Mouse (Mus musculus): ENCODE data around the gene Myo18b. TPM values are rescaled to one million over a fixed set of nuclear protein-coding genes. Genes with fewer than 3 reads are reported as not detected.

Gene Myo18b
- polyA plus RNA-seq, 1 experiment from 2014 or later: 22.2 TPM

DNA sequence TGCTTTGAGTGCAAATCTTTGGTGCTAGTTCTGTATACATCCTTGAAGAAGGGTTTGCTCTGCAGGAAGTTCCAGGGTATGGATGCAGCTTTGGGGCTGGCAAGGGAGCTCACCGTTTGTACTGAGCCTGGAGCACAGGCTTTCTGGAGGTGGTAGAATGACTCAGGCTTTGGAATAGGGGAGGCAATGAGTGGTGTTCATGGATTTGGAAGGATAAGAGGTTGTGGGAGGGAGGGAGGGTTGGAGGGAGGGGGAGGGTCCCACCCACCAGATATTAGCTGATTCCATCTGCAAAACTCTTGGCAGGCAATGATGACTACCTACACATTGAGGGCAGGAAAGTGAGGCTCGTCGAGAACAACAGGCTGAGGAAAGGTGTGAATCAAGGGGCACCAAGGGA is 195.4 kb downstream of the Myo18b start:
- H3K4me1 ChIP-seq (ENCODE audit: control insufficient read depth, insufficient read depth, low read length): peaks cover 13% of the 10 kb centered on the region
- WGBS (ENCODE audit: insufficient replicate concordance): 60% methylated on average over 3 of the region's 3 CpGs
- no peak overlapping the region for H3K4me2 ChIP-seq
- H3K36me3 ChIP-seq (ENCODE audit: control insufficient read depth, insufficient read depth, low read length): no peaks in the 10 kb centered on the region
- no peaks in the 10 kb centered on the region for H3K27me3 ChIP-seq (ENCODE audit: control insufficient read depth, insufficient read depth, low read length)
- H3K9me3 ChIP-seq (replicated peaks; ENCODE audit: control insufficient read depth, low read length): no peaks in the 10 kb centered on the region
- H3K27ac ChIP-seq (ENCODE audit: low read depth, low read length): no peak overlapping the region
- H3K4me3 ChIP-seq (ENCODE audit: low read depth, low read length): no peak overlapping the region
- no peak overlapping the region for H3K9ac ChIP-seq (ENCODE audit: low read depth, low read length)
- no peak for ATAC-seq (replicated peaks; ENCODE audit: insufficient number of reproducible peaks, low FRiP score, low TSS enrichment)

DNA sequence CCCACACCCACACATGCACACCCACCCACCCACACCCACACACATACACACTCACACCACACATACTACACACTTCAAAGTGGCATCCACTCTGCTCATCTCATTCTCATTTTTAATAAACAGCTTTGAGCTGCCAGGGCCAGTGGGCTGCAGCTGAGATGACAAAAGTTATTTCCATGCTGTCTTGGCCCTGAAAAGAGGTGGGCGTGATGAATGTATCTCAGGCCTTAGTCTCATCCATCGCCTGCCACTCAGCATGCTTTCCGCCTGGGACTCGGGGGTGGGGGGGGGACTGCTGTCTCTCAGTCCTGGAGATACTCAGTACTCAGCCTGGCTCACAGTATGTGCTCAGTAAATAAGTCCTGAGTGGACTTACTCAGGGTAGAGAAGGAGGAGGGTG is 199.5 kb downstream of the Myo18b start:
- Histone ChIP-seq H3K9ac (ENCODE audit: low read depth, low read length) (no peak overlapping the region), H3K27me3 (ENCODE audit: control insufficient read depth, insufficient read depth, low read length) (no peaks in the 10 kb centered on the region), H3K4me3 (ENCODE audit: low read depth, low read length) (no peak overlapping the region), H3K4me1 (ENCODE audit: control insufficient read depth, insufficient read depth, low read length) (peaks cover 13% of the 10 kb centered on the region), H3K36me3 (ENCODE audit: control insufficient read depth, insufficient read depth, low read length) (peaks cover 3% of the 10 kb centered on the region; the same call in 1 of the 2 replicates), H3K4me2 (no peak overlapping the region), H3K9me3 (replicated peaks; ENCODE audit: control insufficient read depth, low read length) (no peaks in the 10 kb centered on the region), H3K27ac (ENCODE audit: low read depth, low read length) (no peak overlapping the region)
- ATAC-seq (replicated peaks; ENCODE audit: insufficient number of reproducible peaks, low FRiP score, low TSS enrichment): no peak
- WGBS (ENCODE audit: insufficient replicate concordance): 53% methylated on average over 4 of the region's 4 CpGs

DNA sequence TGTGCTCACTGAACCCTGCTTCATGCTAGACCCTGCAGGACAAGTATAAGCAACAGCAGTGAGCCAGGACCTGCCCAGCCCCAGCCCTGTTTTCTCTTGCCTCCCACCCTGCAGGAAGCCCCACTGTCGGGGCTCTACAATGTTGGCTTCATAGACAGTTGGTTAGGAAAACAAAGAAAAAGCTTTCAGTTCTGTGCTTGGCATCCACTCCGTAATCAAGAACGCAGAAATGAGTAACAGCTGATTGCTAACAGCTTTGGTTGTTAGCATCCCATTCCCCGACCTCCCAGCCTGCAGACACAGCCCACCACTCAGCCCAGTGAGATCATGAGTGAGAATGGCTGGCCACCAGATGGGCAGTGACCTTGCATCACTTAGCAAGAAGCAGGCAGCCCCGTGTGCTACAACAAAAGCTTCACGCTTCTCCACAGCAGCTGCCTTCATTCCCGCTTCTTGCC is 200.9 kb downstream of the Myo18b start:
- Histone ChIP-seq H3K9me3 (replicated peaks; ENCODE audit: control insufficient read depth, low read length) (no peaks in the 10 kb centered on the region), H3K9ac (ENCODE audit: low read depth, low read length) (no peak overlapping the region), H3K36me3 (ENCODE audit: control insufficient read depth, insufficient read depth, low read length) (peaks cover 3% of the 10 kb centered on the region; the same call in 1 of the 2 replicates), H3K4me3 (ENCODE audit: low read depth, low read length) (no peak overlapping the region), H3K27me3 (ENCODE audit: control insufficient read depth, insufficient read depth, low read length) (no peaks in the 10 kb centered on the region), H3K4me2 (no peak overlapping the region), H3K4me1 (ENCODE audit: control insufficient read depth, insufficient read depth, low read length) (peaks cover 13% of the 10 kb centered on the region), H3K27ac (ENCODE audit: low read depth, low read length) (no peak overlapping the region)
- WGBS (ENCODE audit: insufficient replicate concordance): 66% methylated on average over 7 of the region's 7 CpGs
- no peak for ATAC-seq (replicated peaks; ENCODE audit: insufficient number of reproducible peaks, low FRiP score, low TSS enrichment)

DNA sequence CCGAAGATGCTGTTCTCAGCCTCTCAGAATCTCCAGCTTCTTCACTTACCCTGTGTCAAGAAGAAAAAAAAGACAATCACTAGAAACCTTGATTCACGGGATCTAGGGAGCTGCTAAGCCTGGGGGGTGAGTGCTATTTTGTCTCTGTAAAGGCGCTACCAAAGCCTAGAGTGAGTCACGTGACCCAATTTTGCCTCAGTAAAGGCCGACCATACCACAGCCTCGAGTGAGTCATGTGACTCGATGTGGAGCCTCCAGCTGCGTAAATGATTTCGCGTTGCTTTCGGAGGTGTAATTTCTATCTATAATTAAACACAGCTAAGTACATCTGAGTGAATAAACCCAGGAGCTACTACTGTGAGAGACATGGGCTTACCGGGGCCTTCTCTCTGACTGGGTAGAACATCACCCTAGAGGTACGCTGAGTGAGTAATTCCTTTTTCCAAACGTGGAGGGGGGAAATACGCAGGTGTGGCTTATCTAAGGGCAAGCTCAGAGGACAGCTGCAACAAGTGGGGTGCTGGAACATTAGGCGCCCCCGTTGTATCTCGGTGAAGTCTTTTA is 202.8 kb downstream of the Myo18b start:
- WGBS (ENCODE audit: insufficient replicate concordance): 77% methylated on average over 18 of the region's 18 CpGs
- H3K9me3 ChIP-seq (replicated peaks; ENCODE audit: control insufficient read depth, low read length): no peaks in the 10 kb centered on the region
- ATAC-seq (replicated peaks; ENCODE audit: insufficient number of reproducible peaks, low FRiP score, low TSS enrichment): no peak
- H3K9ac ChIP-seq (ENCODE audit: low read depth, low read length): no peak overlapping the region
- H3K27ac ChIP-seq (ENCODE audit: low read depth, low read length): no peak overlapping the region
- H3K4me3 ChIP-seq (ENCODE audit: low read depth, low read length): no peak overlapping the region
- H3K36me3 ChIP-seq (ENCODE audit: control insufficient read depth, insufficient read depth, low read length): peaks cover 3% of the 10 kb centered on the region; the same call in 1 of the 2 replicates
- no peak overlapping the region for H3K4me2 ChIP-seq
- peaks cover 10% of the 10 kb centered on the region for H3K4me1 ChIP-seq (ENCODE audit: control insufficient read depth, insufficient read depth, low read length)
- H3K27me3 ChIP-seq (ENCODE audit: control insufficient read depth, insufficient read depth, low read length): no peaks in the 10 kb centered on the region

- Histone ChIP-seq H3K4me2 (no peak overlapping the region), H3K4me3 (ENCODE audit: low read depth, low read length) (no peak overlapping the region), H3K9me3 (replicated peaks; ENCODE audit: control insufficient read depth, low read length) (no peaks in the 10 kb centered on the region), H3K4me1 (ENCODE audit: control insufficient read depth, insufficient read depth, low read length) (no peaks in the 10 kb centered on the region), H3K27me3 (ENCODE audit: control insufficient read depth, insufficient read depth, low read length) (no peaks in the 10 kb centered on the region), H3K36me3 (ENCODE audit: control insufficient read depth, insufficient read depth, low read length) (no peaks in the 10 kb centered on the region; the same call in 1 of the 2 replicates), H3K27ac (ENCODE audit: low read depth, low read length) (no peak overlapping the region), H3K9ac (ENCODE audit: low read depth, low read length) (no peak overlapping the region)
- 78% methylated on average over 4 of the region's 4 CpGs for WGBS (ENCODE audit: insufficient replicate concordance)
- ATAC-seq (replicated peaks; ENCODE audit: insufficient number of reproducible peaks, low FRiP score, low TSS enrichment): no peak; the same call in 1 of the 2 replicates
Measured at GRCm38 (mm10) chr5:112687100-112687818, 208.9 kb downstream of the Myo18b start.

- Histone ChIP-seq H3K4me2 (no peak overlapping the region), H3K27ac (ENCODE audit: low read depth, low read length) (no peak overlapping the region), H3K4me1 (ENCODE audit: control insufficient read depth, insufficient read depth, low read length) (no peaks in the 10 kb centered on the region), H3K9ac (ENCODE audit: low read depth, low read length) (no peak overlapping the region), H3K4me3 (ENCODE audit: low read depth, low read length) (no peak overlapping the region), H3K27me3 (ENCODE audit: control insufficient read depth, insufficient read depth, low read length) (no peaks in the 10 kb centered on the region; the same call in 1 of the 2 replicates), H3K9me3 (replicated peaks; ENCODE audit: control insufficient read depth, low read length) (no peaks in the 10 kb centered on the region), H3K36me3 (ENCODE audit: control insufficient read depth, insufficient read depth, low read length) (no peaks in the 10 kb centered on the region; the same call in 1 of the 2 replicates)
- 74% methylated on average over 14 of the region's 14 CpGs for WGBS (ENCODE audit: insufficient replicate concordance)
- ATAC-seq (replicated peaks; ENCODE audit: insufficient number of reproducible peaks, low FRiP score, low TSS enrichment): no peak
Measured at GRCm38 (mm10) chr5:112686309-112687099, 209.7 kb downstream of the Myo18b start.

DNA sequence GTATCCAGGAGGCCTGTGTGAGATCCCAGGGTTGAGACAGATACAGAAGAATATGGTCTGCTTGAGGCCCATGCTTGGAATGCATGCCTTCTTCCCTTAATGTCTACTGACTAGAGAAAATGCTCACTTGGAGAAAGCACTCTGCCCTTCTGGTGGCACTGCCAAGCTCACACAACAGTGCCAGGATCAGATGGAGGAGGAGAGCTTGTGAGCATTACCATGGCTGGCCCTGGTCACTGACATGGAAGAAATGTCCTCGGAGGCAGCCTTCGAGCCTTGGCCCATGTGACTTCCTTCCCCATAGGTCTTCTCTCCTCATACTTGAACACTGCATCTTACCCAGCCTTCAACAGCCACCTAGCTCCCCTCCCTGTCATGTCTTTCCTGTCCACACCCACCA is 216.9 kb downstream of the Myo18b start:
- no peaks in the 10 kb centered on the region for H3K4me1 ChIP-seq (ENCODE audit: control insufficient read depth, insufficient read depth, low read length)
- WGBS (ENCODE audit: insufficient replicate concordance): 94% methylated on average over 2 of the region's 2 CpGs
- H3K27me3 ChIP-seq (ENCODE audit: control insufficient read depth, insufficient read depth, low read length): no peaks in the 10 kb centered on the region; the same call in 1 of the 2 replicates
- H3K36me3 ChIP-seq (ENCODE audit: control insufficient read depth, insufficient read depth, low read length): no peaks in the 10 kb centered on the region
- H3K27ac ChIP-seq (ENCODE audit: low read depth, low read length): no peak overlapping the region
- H3K9ac ChIP-seq (ENCODE audit: low read depth, low read length): no peak overlapping the region
- H3K4me2 ChIP-seq: no peak overlapping the region
- ATAC-seq (replicated peaks; ENCODE audit: insufficient number of reproducible peaks, low FRiP score, low TSS enrichment): no peak
- peaks cover 5% of the 10 kb centered on the region for H3K9me3 ChIP-seq (replicated peaks; ENCODE audit: control insufficient read depth, low read length)
- H3K4me3 ChIP-seq (ENCODE audit: low read depth, low read length): no peak overlapping the region

GRCm38 (mm10) chr5:112678153-112678552 is 218.0 kb downstream of the Myo18b start:
- ATAC-seq (replicated peaks; ENCODE audit: insufficient number of reproducible peaks, low FRiP score, low TSS enrichment): no peak
- 74% methylated on average over 4 of the region's 4 CpGs for WGBS (ENCODE audit: insufficient replicate concordance)
- H3K9ac ChIP-seq (ENCODE audit: low read depth, low read length): no peak overlapping the region
- H3K4me1 ChIP-seq (ENCODE audit: control insufficient read depth, insufficient read depth, low read length): no peaks in the 10 kb centered on the region
- peaks cover 5% of the 10 kb centered on the region for H3K9me3 ChIP-seq (replicated peaks; ENCODE audit: control insufficient read depth, low read length)
- H3K36me3 ChIP-seq (ENCODE audit: control insufficient read depth, insufficient read depth, low read length): no peaks in the 10 kb centered on the region
- H3K4me2 ChIP-seq: no peak overlapping the region
- no peak overlapping the region for H3K27ac ChIP-seq (ENCODE audit: low read depth, low read length)
- H3K4me3 ChIP-seq (ENCODE audit: low read depth, low read length): no peak overlapping the region
- peaks cover 10% of the 10 kb centered on the region; the same call in 1 of the 2 replicates for H3K27me3 ChIP-seq (ENCODE audit: control insufficient read depth, insufficient read depth, low read length)
